Mouse (Mus musculus) gastrocnemius, postnatal 25 days (tissue): ENCODE data around the gene Dsn1. TPM values are rescaled to one million over a fixed set of nuclear protein-coding genes. Genes with fewer than 3 reads are reported as not detected.

ENCODE experiments used
- DNase-seq: peaks from one replicate; pipeline ENCODE4 v3.0.0; 2022
- total RNA-seq, 2 experiments: library from RNA; stranded (reverse); gene quantifications; 1 replicate in 1 of 2; 2 replicates in 1 of 2; pipeline ENCODE4 v1.2.3; 2021

The Dsn1 gene
- total RNA-seq, 2 experiments from 2014 or later, result 1.2 to 1.9 TPM

DNA sequence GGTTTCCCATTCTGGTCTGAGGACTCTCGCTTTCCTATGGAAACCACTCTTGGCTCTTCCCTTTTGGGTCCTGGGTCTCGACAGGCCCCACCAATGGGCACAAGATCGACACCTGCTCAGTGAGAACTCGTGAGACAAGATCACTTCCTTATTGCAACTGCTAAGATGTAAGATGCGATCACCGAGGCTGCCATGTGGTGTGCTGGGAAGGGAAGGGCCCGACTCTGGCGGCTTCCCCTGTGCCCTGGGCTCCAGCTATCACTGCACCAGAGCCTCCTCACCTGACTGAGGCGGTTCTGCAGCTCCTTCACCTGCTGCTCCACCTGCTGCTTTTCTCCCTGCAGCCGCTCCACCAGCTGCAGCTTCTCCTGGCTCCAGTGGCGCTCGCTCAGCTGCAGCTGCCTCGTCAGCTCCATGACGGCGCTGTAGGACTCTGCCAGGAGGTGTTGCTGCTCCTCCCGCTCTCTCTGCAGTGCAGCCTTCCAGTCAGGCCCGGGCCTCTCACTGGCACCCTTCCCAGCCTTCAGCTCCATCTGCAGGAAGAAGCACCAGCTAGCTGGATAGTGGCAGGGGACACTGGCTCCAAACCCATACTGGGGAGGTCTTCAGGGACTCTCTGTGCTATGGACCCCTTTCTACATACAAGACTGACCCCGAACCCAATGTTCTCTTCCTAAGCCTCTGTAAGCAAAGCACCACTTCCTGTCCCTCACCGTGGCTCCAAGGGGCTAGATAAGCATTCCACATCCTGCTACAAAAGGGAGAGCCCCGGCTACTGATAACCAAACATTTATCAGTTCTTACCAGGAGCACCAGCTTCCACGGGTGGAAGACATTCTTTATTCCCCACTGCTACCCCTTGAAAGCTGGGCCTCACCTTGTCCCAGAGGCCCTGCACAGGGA is 20.4 kb upstream of the Dsn1 start:
- DNase-seq, result peak; percentile 38

DNA sequence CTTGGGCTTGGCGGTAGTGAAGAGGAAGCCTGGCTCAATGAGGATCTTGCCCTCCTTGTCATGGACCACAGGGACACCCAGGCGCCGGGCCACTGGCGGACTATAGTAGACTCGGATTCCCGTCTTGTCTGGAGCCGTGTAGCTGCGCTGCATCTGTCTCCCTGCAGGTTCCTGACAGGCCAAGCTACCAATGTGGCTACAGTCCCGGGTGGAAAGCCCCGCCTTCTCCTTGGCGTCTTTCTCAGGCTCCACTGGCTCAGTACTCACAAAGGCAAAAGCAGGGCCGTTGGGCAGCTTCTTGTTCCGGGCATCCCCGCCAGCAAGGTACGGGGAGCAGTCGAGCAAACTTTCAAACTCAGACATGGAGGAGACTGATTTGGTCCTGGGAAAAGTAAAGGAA is 14.2 kb upstream of the Dsn1 start:
- DNase-seq, result no peak

GRCm38 (mm10) chr2:157019228-157019627 is 12.3 kb upstream of the Dsn1 start:
- DNase-seq, result no peak

DNA sequence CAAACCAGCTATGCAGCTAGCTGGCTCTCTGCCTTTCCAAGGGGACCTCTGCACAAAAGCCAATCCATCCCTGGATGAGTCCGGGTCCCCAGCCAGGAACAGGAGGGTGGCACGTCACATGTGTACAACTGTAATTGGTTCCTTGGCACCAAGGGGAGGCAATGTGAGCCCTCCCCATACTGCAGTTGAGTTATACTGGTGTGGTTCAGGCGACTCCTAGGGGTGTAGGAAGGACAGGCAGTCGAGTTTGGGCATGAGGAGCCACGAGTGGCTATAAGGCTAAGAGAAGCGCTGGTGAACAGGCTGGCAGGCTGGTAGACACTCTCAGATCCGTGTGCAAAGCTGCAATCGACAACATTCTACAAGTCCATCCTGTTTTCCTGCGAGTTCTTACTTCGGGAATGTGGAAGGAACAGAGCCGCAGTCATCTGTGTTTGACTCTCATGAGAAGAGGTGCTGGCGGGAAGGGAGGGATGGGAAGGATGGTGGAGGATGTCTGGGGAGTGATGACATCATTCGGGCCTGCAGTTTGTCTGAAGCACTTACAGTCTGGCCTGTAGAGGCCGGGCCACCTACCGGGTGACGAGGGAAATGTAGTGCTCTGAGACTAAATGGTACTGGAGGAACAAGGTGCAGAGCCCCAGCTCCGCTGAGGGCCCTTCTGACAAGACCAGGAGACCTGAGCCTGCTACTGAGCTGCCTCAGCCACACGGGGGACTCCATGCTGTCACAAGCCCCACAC is 9.7 kb upstream of the Dsn1 start:
- no peak for DNase-seq

- no peak for DNase-seq
These were observed 5.4 kb upstream of the Dsn1 start for GRCm38 (mm10) chr2:157012341-157012740.

DNA sequence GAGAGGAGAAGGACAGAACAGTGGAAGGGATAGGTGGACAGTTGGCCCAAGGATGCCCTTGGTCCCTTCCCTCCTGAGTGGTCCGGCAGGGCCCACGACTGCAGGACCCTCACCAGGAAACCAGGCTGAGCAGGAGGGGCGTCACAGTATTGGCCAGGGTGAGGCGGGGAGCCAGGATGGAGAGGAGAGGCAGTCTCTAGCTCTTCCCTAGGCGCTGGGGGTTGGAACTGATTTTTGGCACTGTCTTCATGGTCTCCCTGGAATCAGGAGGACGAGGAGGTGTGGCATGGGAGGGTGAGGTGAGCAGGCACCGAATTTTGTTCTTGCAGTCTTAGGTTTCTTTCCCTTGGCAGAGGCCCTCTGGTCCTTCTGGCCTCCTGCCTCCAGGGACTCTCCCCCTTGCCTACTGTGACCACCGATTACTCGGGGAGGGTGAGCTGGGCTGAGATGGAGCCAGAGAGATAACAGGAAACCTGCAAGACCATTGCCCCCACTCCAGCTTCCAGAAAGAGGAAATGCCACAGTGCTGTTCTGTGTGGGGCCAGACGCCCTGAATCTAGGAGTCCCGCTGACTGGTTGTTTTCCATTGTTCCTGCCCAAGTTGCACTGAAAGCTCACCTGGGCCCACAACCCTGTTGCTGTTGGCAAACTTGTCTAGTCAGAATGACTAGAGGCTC is 3.8 kb upstream of the Dsn1 start:
- DNase-seq, result no peak

DNA sequence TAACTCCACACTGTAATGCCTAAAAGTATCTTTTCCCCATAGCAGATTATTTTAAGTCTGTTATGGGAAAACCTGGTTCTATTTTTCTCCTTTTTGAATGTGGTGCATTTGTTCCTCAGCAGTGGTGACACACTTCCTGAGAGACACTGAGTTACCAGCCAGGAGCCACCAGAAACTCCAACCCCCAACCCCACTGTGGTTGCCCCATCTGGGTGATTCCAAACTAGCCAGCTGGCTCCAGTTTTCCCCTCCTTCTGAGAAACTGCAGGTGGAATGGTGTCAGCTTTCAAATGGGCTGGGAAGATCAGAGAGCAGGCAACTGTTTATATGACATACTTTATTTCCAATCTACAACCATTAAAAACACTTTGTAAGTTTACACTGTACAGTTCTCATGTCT is 3.2 kb upstream of the Dsn1 start:
- no peak for DNase-seq

GRCm38 (mm10) chr2:157008509-157008908 is 1.6 kb upstream of the Dsn1 start:
- DNase-seq, result no peak

- no peak for DNase-seq
These were observed 261 bp upstream of the Dsn1 start for GRCm38 (mm10) chr2:157007234-157007596.

DNA sequence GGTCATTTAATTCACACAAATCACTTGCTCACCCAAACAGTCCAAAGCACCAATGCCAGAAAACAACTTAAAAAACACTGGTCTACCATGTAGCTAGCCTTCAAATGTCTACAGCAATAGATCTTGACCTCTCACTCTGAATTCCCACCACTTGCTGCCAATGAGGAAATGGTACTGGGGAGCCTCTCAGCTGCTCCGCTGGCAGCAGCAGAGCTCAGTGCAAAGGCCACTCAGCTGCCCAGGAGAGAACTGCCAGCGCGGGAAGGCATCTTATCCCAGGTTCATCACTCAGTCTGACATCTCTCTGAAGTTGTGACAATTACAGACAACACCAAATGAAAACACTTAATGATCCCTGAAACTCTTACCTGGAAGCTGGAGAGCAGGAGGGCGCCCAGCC is 4.6 kb downstream of the Dsn1 start:
- no peak for DNase-seq

DNA sequence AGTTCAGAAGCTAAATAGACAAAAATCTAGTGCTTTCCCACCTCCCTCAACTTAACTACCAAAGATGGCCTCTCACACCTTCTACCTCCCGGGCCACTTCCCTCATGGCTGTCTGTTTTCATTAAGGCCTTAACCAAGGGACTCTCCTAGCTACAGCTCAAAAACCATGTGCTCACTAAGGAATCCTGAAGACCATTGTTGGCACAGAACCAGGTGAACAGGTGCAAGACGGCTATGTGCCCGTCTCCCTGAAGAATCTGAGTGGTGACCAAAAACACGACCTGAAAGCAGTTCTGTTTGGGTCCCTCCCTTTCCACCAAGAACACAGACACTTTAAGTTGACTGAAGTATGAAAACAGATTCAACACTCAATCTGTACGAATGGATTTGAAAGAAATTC is 8.7 kb downstream of the Dsn1 start:
- DNase-seq, result no peak

DNA sequence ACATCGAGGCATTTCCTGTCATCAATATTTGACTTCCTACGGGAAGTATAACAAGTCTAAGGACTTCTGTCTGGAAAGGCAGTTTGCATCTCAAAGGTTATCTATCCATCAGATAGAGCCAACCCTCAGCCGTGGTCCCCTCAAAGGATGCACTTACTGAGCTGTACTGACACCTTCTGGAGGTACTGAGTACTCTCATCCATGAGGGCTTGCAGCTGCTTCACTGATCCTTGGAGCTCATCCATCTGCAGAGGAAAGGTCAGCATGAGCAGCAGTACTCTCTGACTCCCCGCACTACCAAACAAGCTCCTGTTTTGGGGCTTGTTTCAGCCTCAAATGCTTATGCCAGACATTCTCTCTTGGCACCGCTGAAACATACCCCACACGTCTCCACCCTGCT is 10.4 kb downstream of the Dsn1 start:
- peak; percentile 37 for DNase-seq

GRCm38 (mm10) chr2:156991470-156992319 is 15.3 kb downstream of the Dsn1 start, which contains the start of gene Ndrg3:
Gene Ndrg3 (minus strand): TSS chr2:156992056.
- peak; percentile 98 for DNase-seq

- no peak for DNase-seq
These were observed 16.1 kb downstream of the Dsn1 start for GRCm38 (mm10) chr2:156990727-156991431.

- DNase-seq, result no peak
These were observed 19.6 kb downstream of the Dsn1 start for GRCm38 (mm10) chr2:156987316-156987715.

- DNase-seq, result peak; percentile 37
These were observed 24.1 kb downstream of the Dsn1 start for GRCm38 (mm10) chr2:156982864-156983263.

DNA sequence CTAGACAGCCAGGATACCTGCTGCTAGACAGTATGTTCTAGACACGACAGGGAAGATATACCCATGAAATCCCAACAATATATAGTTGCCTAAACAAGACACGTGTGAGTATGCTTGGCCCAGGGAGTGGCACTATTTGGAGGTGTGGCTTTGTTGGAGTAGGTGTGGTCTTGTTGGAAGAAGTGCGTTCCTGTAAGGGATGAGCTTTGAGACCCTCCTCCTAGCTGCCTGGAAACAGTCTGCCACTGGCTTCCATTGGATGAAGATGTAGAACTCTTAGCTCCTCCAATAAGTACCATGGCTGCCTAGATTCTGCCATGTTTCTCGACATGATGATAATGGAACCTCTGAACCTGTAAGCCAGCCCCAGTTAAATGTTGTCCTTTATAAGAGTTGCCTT is 25.7 kb downstream of the Dsn1 start:
- DNase-seq, result no peak

GRCm38 (mm10) chr2:156980059-156980458 is 26.9 kb downstream of the Dsn1 start:
- DNase-seq, result no peak

DNA sequence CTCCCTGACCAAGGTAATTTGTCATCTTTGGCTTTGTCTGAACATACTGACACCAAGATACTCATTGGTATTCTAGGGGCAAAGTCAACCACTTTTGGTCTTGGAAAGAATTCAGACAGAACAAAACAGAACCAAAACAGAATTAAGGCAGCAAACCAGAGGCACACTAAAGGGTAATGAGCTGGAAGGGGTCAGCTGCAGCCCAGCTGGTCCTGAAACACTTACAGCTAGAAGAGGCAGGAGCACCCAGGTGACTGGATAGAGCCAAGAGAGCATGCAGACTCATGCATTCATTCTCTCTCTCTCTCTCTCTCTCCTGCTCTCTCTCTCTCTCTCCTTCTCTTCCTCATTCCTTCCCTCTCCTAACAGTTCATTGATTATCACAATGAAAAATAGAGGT is 30.2 kb downstream of the Dsn1 start:
- no peak for DNase-seq

DNA sequence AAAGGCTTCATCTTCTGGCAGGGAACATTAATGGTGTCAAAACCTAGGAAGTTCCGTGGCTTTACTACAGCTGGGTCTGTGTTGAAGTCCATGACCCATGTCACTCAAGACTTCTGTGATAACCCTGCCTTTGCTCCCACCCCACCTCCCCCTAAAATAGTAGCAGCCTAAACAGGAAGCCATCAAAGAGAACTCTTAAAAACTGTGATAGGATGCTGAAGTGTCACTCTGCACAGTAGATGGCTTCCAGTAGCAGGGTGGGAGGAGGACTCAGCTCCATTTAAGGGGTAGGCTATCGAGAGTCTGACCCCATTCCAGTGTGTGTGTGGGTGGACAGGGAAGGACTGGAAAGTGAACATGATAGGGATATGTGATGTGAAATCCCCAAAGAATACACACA is 32.0 kb downstream of the Dsn1 start:
- no peak for DNase-seq
